Mouse (Mus musculus): ENCODE measurements around the gene Hunk.

GRCm38 (mm10) chr16:90462728-90463275 is 77.0 kb downstream of the Hunk start:
- TF ChIP-seq CTCF (IDR thresholded peaks at IDR 0.05; ENCODE audit: low read depth, low read length) (no peak), POLR2A (IDR thresholded peaks at IDR 0.05; ENCODE audit: extremely low read depth, insufficient read depth, low read length) (no peak)

All from liver, adult 2 months (tissue).